Mouse (Mus musculus) brain, embryonic 14.5 days (tissue): ENCODE results near the gene Mtch1.

Source experiments
- CTCF ChIP-seq: fragments of 200-500 bp; IDR thresholded peaks from 2 replicates; pipeline ENCODE4 v1.5.1; 2012; ENCODE audit warnings: inconsistent platforms, mild to moderate bottlenecking, moderate library complexity, borderline replicate concordance; ENCODE audit not compliant: insufficient read depth, insufficient read length; ENCODE audit errors: extremely low read depth
- POLR2A ChIP-seq: fragments of 200-500 bp; IDR thresholded peaks from 2 replicates; pipeline ENCODE4 v1.6.1; 2012; ENCODE audit warnings: mild to moderate bottlenecking, inconsistent platforms, borderline replicate concordance; ENCODE audit not compliant: poor library complexity, insufficient read depth, insufficient read length, severe bottlenecking; ENCODE audit errors: extremely low read depth

DNA sequence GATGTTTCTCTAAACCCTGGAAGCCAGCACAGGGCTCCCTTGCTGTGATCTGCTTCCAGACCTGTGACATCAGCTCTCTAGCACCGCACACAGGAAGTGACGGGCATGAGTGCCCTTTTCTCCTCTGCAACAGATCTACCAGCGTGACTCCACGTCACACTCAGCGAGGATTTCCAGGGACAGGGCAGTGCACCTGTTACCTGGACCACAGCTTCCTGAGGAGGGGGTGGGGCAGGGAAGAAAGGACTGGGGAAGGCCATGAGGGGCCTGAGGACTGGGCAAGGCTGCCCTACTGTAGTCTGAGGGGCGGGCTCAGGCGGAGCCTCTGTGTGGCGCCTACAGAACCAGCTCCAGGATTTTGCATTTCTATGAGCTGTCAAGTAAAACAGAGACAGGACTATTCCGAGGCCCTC lies 6.1 kb downstream of the Mtch1 start:
- peak; percentile 35; the same call in 1 of the 2 replicates for TF ChIP-seq CTCF
- TF ChIP-seq POLR2A = no peak
